In the genomic region with DNA sequence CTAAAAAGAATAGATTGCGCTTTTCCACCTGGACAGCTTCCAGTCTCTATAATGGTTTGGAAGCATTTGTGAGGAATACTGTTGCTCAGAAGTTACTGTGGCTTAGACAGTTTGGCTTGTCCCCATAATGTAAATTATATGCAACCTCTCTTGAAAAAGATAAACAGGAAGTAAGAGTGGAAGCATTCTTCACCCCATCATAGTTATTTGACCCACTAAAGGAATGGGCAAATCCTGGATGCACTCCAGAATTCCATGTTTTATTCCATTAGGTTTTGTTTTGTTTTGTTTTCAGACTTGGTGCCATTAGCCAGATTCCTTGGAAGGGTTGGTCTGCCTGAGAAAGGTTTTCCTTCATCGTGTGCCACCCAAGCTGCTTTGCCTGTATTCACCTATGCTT, we compare ENCODE assay signal across 16 mouse cellular contexts.
"Had no signal": no experiment of that assay in that cellular context is flagged by ENCODE, and none has a peak within 500 bp of the region (broad histone marks: within the 10 kb centered on the region; RNA-seq: fewer than 3 reads in every experiment).

No protein-coding gene starts in this region.

- H3K27ac ChIP-seq: liver, embryonic 13.5 days; liver, embryonic 15.5 days; macrophage; midbrain, embryonic 13.5 days; midbrain, embryonic 15.5 days; neural tube, embryonic 12.5 days; stomach, embryonic 15.5 days; stomach, postnatal 0 days had no signal

- H3K4me1 ChIP-seq: liver, embryonic 15.5 days; midbrain, embryonic 15.5 days had no signal

- DNase-seq: liver, embryonic 13.5 days; liver, postnatal 0 days; right cerebral cortex, postnatal 14 days; thymus, adult 2 months; thymus, postnatal 25 days; thymus, postnatal 4 days had no signal

- H3K27me3 ChIP-seq: midbrain, embryonic 15.5 days; neural tube, embryonic 12.5 days; stomach, embryonic 15.5 days had no signal

- H3K36me3 ChIP-seq: liver, embryonic 13.5 days; liver, embryonic 15.5 days; midbrain, embryonic 13.5 days; midbrain, embryonic 15.5 days; neural tube, embryonic 12.5 days; stomach, embryonic 15.5 days had no signal

- H3K9me3 ChIP-seq: liver, embryonic 13.5 days; liver, embryonic 15.5 days; midbrain, embryonic 13.5 days; midbrain, embryonic 15.5 days; neural tube, embryonic 12.5 days; stomach, embryonic 15.5 days had no signal

- ATAC-seq: liver, postnatal 0 days; midbrain, embryonic 13.5 days; midbrain, embryonic 15.5 days had no signal

- H3K4me2 ChIP-seq: liver, embryonic 11.5 days; liver, embryonic 13.5 days; liver, embryonic 15.5 days; midbrain, embryonic 11.5 days; midbrain, embryonic 13.5 days; midbrain, embryonic 15.5 days; neural tube, embryonic 12.5 days; stomach, embryonic 15.5 days had no signal

- H3K9ac ChIP-seq: liver, embryonic 13.5 days; liver, embryonic 15.5 days; liver, postnatal 0 days; midbrain, embryonic 13.5 days; midbrain, embryonic 15.5 days; neural tube, embryonic 12.5 days; stomach, embryonic 15.5 days had no signal

- H3K4me3 ChIP-seq: liver, embryonic 13.5 days; liver, embryonic 15.5 days; megakaryocyte, embryonic 14.5 days; midbrain, embryonic 13.5 days; midbrain, embryonic 15.5 days; neural tube, embryonic 12.5 days; stomach, embryonic 15.5 days had no signal
